Mouse (Mus musculus): ENCODE results near the gene Ctnnd2.

Ctnnd2 gene

GRCm38 (mm10) chr15:30515425-30515824 is 343.0 kb downstream of the Ctnnd2 start:
- DNase-seq (ENCODE audit: low spot score), result no peak

GRCm38 (mm10) chr15:30541459-30541858 is 369.1 kb downstream of the Ctnnd2 start:
- no peak for DNase-seq (ENCODE audit: low spot score)

DNA sequence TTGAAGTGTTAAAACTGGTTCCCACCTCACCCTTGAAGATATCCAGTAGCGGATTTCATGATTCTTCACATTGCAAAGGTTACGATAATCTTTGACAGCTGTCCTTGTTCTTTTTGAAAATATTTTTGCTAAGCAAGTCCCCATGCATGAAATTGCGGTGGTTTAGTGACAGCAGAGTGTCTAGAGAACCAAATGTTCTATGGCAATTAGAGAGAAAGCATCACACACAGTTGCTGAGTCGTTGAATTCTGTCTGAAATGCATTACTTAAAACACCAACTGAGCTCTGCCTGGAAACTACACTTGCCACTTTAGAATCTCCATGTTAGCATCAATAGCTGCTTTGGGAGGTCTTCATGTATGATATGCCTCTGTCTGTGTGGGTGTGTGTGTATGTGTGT is 375.9 kb downstream of the Ctnnd2 start:
- DNase-seq (ENCODE audit: low spot score), result no peak

DNA sequence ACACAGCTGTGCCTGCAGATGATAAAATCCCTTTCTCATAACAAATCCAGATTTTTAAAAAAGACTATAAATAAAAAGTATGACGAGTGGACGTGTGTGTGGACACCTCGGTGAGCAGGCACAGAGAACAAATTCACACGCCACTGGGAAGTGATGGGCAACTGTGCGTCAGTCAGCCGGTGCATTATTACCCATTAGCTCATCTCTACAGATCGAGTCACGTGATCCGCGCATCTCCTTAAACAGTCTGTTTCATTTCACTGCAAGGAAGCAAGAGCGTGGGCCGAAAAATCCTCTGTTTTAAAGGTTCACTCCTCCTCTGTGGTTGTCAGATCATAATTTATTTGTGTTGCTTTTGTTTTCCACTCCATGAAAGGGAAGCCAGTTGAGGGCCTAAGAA is 378.6 kb downstream of the Ctnnd2 start:
- no peak for DNase-seq (ENCODE audit: low spot score)

DNA sequence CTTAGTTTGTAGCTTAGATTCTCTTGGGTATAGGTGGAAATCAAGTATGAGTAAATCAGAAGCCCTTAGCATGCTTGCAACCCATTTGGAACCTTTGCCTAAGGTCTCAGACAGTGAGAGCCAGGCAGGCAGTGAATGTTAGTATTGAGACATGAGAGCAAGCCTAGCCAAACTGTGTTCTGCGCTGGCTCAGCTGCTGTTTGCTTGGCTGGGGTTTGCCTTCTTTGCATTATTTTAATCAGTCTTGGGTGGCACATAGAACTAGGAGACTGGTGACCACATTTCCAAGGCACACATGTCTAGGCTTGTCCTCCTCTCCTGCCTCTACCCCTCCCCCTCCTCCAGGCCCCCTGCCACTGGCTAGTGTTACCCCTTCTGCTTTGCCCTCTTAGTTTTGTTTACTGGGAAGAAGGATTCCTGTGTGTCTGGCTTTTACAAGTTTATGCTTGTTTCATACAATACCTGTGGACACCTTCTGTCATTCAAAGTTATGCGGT is 381.6 kb downstream of the Ctnnd2 start:
- no peak for DNase-seq (ENCODE audit: low spot score)

- DNase-seq (ENCODE audit: low spot score), result no peak
Measured at GRCm38 (mm10) chr15:30555787-30556186, 383.4 kb downstream of the Ctnnd2 start.

- no peak for DNase-seq (ENCODE audit: low spot score)
Measured at GRCm38 (mm10) chr15:30562375-30562774, 390.0 kb downstream of the Ctnnd2 start.

DNA sequence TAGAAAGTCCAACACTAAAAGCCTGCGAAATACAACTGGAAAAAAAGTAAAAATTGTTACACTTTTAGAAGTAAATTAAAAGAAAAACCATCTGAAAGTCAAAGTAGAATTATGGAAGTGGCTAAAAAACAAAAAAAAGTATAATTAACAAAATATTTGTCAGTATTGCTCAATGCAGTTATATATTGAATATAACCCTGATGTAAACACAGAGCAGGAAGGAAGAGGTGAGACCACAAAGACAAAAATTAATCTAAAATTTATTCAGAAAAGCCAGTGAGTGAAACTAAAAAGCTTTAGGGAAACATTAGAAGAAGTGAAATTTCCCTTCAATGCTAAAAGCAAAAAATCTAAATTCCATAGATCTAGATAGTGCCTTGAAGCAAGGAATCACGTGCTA is 392.2 kb downstream of the Ctnnd2 start:
- DNase-seq (ENCODE audit: low spot score), result no peak

GRCm38 (mm10) chr15:30570254-30570800 is 397.9 kb downstream of the Ctnnd2 start:
- DNase-seq (ENCODE audit: low spot score), result no peak

DNA sequence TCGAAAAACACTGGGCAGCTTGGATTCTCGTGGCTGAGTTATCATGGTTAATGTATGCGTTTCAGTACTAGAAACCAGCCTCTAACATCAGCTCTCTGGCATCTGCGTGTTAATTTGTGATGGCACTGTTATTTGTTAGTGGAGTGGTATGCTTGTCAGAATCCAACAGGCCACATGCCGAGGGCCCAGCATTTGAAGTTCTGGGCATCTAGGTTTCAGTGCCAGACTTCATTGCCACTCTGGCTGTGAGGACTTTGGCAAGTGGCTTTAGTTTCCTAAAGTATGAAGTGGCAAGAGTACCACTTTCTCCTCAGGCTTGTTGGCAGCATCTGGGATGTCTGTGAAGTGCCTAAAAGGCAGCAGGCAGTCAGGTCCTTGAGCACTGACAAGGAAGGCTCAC is 415.1 kb downstream of the Ctnnd2 start:
- no peak for DNase-seq (ENCODE audit: low spot score)

- DNase-seq (ENCODE audit: low spot score), result no peak
Measured at GRCm38 (mm10) chr15:30590865-30591264, 418.5 kb downstream of the Ctnnd2 start.

DNA sequence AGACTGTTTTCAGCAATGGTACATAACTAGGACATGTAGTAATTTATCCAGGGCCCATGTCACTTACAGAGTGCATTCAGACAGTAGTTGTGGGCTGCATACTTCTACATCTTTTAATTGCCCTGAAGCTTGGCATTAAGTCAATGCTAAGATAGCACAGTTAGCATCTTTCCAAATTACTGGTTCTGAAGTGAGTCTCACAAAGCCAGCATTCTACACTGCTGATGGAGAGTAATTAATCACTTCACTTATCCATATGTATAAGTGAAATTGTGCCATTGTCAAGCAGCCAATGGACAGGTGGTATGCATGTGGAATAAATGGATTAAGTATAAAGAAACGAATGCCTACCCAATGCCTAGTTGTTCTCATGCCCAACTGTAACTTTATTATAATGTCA is 423.1 kb downstream of the Ctnnd2 start:
- DNase-seq (ENCODE audit: low spot score), result no peak

DNA sequence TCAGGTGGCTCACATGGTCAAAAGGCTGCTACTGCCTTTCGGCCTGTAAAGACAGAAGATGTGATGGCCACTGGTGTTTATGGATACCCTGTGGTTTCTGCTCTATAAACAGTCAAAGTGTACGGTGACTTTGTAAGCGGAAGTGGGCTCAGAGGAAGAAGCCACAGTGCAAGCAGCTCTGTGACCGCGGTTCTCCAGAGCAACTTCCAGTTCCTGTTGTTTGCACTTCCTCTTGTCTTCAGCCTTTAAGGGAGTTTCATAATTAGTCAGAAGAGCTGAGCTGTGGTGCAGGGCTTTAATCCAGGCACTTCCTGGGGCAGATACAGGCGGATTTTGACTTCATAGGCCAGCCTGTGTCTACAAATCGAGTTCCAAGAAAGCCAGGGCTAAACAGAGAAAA is 438.2 kb downstream of the Ctnnd2 start:
- DNase-seq (ENCODE audit: low spot score), result no peak

DNA sequence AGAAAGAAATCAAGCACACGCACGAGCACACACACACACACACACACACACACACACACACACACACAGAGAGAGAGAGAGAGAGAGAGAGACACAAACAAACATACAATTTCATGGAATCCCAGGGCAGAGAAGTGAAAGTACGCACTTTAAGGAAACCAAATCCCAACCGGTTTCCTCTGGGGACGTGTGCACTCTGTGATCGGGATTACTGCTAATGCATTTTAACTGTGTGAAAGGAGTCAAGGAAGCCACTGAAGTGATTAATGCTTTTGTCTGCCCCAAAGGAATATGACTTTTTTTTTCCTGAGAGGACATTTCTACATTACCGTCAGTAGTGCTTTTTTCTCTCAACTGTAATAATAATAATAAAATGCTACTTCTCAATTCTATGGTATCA is 443.1 kb downstream of the Ctnnd2 start:
- DNase-seq (ENCODE audit: low spot score), result no peak

- no peak for DNase-seq (ENCODE audit: low spot score)
Measured at GRCm38 (mm10) chr15:30616861-30617260, 444.5 kb downstream of the Ctnnd2 start.

DNA sequence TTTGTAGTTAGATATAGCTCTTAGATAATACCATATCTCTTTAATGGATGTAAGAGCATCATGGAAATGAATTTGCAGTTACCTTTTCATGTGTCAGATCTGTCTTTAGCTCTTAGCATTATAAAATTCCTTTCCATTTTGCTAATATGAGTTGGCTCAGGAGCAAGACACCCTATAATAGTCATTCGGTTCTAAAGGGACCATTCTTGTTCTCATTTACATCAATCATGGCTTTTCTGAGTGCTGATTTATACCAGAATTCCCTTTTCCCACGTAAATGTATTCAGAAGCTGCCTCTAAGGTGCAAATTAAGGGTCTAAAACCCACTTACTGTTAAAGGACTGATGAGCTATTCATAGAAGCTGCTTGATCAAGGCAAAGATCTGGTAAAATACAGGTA is 445.5 kb downstream of the Ctnnd2 start:
- DNase-seq (ENCODE audit: low spot score), result no peak

- no peak for DNase-seq (ENCODE audit: low spot score)
Measured at GRCm38 (mm10) chr15:30628524-30628923, 456.1 kb downstream of the Ctnnd2 start.

DNA sequence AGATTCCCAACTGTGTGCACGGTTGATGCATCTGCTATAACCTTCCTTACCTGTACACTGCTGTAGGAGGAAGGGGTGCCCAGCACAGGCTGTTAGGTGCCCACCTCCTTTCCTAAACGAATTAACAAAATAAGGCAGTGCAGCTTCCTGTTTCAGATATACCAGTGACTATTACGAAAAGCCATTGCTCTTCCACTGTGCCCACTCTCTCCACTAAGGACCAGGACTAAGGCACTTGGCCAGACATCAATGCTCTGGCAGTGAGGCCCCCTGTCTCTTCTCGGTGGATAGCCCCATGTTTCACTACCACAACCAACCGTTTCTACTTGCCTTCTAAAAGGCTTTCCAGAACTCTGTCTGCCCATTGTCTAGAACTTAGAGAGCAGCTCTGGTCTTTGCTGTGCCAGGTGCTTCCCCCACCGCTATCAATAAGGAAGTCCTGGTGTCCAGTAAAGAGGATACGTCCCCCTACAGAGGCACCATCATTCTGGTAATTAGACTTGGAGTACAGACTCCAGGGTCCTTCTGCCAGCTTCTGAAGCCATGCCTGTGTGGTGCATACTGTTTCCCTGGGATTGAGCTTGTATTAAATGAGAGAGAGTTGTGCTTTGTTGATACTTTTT is 459.8 kb downstream of the Ctnnd2 start:
- DNase-seq (ENCODE audit: low spot score), result no peak

DNA sequence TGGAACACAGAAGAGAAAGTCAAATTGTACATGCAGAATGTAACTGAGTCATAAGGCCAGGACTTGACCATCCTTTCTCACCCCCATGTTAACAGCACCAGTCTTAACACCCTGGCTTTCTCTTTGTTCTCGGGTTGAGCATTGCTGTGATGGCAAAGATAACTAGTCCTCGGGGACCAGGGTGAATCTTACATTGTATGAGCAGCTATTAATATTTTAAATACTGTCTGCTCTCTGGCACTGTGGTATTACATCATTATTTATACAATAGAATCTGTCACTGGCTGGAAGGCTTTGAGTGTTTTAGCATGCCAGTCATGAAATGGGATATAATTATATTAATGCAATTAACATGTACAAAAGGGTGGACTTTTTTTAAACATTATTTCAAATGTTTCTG is 461.5 kb downstream of the Ctnnd2 start:
- DNase-seq (ENCODE audit: low spot score), result no peak

DNA sequence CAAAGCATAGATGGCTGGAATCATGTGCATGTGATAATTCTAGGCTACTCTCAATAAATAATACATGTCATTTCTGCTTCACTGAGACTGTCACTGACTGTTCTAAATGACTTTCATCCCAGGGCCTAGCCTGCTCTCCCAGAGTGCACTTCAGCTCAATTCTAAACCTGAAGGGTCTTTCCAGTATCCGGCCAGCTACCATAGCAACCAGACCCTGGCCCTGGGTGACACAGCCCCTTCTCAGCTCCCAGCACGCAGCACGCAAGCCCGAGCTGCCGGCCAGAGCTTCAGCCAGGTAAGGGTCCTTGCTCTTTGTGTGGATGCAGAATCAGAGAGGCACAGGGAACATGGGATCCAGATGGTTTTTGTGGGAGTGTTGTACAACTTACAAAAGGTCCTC is 462.1 kb downstream of the Ctnnd2 start:
- DNase-seq (ENCODE audit: low spot score), result no peak

DNA sequence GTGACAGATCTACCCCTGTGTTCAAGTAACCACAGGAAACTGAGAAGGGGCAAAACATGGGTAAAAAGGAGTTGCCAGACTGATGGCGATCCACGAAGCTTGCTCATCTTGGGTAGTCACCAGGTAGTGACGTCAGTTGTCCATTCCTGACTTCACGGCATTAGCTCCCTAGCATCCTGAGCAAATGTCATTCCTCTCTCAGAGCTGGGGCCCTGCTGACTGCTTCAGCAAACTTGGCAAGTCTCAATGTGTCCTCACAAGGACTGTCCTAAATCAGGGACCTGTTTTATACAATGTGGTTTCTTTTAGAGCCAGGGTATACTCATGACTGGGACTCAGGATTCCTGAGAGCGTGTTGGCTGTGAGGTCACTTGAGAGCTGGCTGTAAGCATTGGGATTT is 468.3 kb downstream of the Ctnnd2 start:
- DNase-seq (ENCODE audit: low spot score), result no peak

DNA sequence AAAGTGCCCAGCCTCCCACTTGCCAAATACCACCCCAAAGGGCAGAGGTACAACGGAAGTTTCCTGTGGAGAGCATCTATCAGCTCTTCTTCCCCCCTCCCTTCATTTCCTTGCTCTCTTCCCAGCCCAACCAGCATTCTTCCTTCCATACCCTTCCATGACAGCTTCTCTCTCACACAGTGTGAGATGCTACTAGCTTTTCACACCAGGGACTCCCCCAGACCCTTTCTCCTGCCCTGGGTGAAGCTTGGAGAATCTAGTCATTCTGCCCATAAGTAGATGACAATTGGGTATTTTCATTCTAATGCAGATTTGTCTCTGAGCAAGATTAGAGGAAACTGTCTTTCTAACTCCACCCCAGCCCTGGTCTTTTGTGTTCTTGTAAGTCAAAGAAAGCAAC is 473.3 kb downstream of the Ctnnd2 start:
- DNase-seq (ENCODE audit: low spot score), result no peak

GRCm38 (mm10) chr15:30646501-30647431 is 474.4 kb downstream of the Ctnnd2 start:
- DNase-seq (ENCODE audit: low spot score), result no peak

Measured in urinary bladder, postnatal 10 days (tissue).